Mouse (Mus musculus): ENCODE measurements around the gene Dbh.

Dbh gene

DNA sequence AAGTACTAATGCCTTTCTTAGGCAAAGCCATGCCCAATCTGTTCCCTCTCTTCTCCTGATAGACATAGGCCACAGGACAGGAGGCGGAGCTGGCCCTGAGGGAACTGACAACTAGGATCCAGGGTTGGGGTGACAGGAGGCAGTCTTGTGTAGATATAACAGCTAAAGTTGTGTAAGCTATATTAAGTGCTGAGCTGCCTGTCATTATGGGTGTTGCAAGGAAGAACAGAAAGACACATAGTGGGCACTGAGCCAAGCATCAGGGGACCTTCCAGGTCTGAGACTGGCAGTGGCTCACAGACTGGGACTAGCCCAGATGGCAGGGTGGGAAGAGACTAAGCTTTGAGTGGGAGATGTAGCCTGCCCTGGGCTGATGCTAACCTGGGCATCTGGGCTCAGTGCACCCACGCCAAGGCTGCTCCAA lies 53.1 kb downstream of the Dbh start:
- in situ Hi-C loops (cut with MboI, MseI), result no loop called here

DNA sequence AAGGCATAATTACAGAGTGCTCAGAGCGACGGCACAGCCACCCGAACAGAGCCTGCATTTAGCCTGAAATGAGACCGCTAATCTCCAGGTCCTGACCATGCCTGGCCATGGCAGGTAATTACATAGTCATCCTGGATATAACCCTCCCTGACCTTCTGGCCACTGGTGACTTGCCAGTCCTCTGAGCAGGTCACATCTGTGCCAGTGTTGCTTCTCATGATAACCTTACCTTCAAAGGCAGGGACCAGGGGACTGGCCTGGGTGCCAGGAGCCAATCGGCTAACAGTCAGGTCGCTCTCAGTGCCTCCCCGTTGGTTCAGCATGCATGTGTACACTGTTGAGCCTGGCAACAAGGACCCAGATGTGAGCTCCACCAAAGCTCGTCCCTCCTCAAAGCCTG lies 53.5 kb downstream of the Dbh start:
- in situ Hi-C loops (cut with MboI, MseI), result no loop called here

DNA sequence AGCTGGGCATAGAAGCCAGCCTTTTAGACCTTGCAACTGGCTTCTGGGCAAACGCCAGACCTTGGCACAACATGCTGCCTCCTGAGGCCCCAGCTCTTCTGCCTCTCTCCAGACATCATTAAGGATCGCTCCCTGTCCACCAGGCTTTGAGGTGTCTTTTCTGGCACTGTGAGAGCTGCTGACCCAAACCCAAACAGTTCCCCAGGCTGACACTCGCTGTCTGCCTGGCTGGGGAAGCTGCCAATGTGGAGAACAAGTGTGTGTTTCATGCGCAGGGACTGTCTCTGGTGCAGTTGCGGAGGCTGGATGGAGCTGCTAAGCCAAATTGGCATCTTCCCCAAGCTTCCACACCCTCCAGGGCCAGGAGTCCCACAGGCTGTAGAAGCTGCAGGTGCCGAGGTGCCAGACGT lies 58.0 kb downstream of the Dbh start:
- in situ Hi-C loops (cut with MboI, MseI), result no loop called here

DNA sequence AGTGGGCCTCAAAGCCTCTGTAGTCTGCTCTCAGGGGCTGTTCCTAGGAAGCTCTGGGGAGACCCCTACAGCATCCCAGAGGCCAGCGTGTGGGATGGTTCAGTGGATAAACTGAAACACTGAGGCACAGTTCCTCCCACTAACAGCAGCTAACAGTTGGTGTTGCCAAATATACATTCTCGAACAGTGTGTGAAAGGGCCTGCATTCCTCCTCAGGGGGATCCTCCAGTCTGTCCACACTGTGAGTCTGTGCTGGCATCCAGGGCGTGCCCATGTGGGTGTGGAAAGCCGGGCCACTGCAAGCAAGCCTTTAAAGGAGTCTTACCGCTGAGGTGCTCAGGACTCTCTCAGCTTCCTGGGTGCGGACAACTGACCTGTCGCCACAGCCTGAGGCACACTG lies 61.5 kb downstream of the Dbh start:
- in situ Hi-C loops (cut with MboI, MseI), result no loop called here

DNA sequence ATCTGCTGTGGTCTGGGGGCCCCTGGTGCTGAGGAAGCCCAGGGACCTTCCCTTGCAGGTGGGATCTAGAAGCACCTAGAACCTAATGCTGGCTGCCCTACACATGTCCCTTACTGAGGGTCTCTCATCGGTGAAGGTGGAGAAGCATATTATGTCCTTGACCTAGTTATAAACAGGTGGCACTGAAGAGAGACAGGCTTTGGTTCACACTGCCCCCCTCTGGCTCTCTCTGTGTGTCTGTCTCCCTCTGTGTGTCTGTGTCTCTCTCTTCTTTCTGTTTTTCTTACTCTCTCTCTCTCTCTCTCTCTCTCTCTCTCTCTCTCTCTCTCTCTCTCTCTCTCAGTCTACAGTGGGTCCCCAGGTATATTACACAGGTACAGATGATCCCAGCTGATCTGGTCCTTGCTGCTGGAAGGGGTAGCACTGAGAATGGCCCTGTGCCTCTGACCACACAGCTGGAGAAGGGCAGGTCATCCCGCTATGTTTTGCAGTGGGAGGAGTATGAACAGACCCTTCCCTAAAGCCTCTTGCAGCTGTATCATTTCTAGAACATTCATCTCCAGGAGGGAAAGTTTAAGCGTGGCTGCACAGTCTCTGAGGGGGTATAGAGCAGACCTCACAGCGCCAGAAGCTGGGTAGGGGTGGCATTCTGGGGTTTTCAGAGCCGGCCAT lies 63.9 kb downstream of the Dbh start:
- in situ Hi-C loops (cut with MboI, MseI), result no loop called here

DNA sequence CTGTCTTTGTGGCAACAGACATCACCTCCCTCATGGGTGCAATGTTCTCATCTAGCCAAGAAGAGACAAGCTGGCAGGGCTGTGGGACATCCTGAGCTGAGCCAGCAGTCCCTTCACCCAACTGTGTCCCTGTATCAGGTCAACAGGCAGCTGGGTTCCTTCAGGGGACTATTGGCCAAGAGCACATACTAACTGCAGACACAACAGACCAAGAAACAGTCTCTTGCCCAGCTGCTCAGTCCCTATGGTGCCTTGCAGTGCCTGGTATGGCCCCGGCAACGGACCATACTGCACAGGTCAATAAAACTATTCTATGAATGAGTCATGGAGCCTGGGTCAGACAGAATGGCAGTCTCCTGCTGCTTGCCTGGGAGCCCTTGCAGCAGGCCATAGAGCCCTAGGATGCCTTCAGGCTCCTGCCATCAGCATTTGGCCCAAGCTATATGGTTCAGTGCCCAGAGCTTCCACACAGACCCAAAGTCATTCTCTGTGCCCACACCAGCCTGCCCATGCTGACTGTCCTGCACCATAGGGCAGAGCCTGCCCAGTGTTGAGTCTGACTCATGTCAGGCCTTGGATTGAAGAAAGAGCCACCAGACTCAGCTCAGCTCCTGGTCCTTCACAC lies 64.6 kb downstream of the Dbh start:
- in situ Hi-C loops (cut with MboI, MseI), result loop anchor here in 1 of 2 experiments (5.0 kb wide), 1 partner anchor 107 kb away; no protein-coding TSS in a partner anchor

DNA sequence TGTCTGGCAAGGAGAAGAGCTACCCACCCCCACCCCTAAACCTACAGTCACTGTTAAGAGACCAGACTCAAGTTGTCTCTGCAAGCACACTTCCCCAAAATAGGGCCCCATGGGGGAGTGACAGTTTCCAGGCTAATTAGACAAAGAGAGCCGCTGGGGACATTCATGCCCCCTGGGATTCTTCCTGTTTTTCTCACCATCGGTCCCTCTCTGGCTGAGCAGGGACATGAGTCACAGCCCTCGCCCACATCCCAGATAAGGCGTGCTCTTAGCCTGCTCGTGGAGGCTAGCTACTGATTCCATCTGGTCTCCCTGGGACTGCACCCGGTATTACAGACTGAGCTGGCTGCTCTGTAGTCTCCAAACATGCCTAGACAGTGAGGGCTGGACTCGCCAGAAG lies 67.3 kb downstream of the Dbh start:
- in situ Hi-C loops (cut with MboI, MseI), result loop anchor here in 1 of 2 experiments (5.0 kb wide), 1 partner anchor 110 kb away; no protein-coding TSS in a partner anchor
